Mouse (Mus musculus) hindbrain, embryonic 16.5 days (tissue): ENCODE results near the gene Prdm15. TPM values are rescaled to one million over a fixed set of nuclear protein-coding genes. Genes with fewer than 3 reads are reported as not detected.

Experiments used
- ATAC-seq: fragments of 200-750 bp; cut with Nextera tagmentation; 2 replicates; pipeline ENCODE4 v1.8.0; 2017; ENCODE audit warnings: moderate TSS enrichment, moderate library complexity
- H3K27ac ChIP-seq: fragments of 300-500 bp; sonication (generic); 2 replicates; pipeline ENCODE4 v1.5.1; 2014; ENCODE audit warnings: low read depth, mild to moderate bottlenecking, control low read depth, low read length, moderate library complexity
- H3K27me3 ChIP-seq: fragments of 300-500 bp; sonication (generic); replicated peaks from 2 replicates; pipeline ENCODE4 v1.6.1; 2014; ENCODE audit warnings: low read length; ENCODE audit not compliant: control insufficient read depth, insufficient read depth
- H3K36me3 ChIP-seq: fragments of 300-500 bp; sonication (generic); 2 replicates; pipeline ENCODE4 v1.6.1; 2014; ENCODE audit warnings: mild to moderate bottlenecking, low read length, moderate library complexity, mixed read lengths; ENCODE audit not compliant: control insufficient read depth, insufficient read depth
- H3K4me1 ChIP-seq: fragments of 300-500 bp; sonication (generic); 2 replicates; pipeline ENCODE4 v1.6.1; 2014; ENCODE audit warnings: low read depth, low read length; ENCODE audit not compliant: control insufficient read depth, insufficient read depth
- H3K4me2 ChIP-seq: fragments of 300-500 bp; sonication (generic); 2 replicates; pipeline ENCODE4 v1.6.1; 2014; ENCODE audit warnings: mild to moderate bottlenecking, low read length, control low read depth, moderate library complexity
- H3K4me3 ChIP-seq: fragments of 300-500 bp; sonication (generic); 2 replicates; pipeline ENCODE4 v1.5.1; 2014; ENCODE audit warnings: mild to moderate bottlenecking, low read length, control low read depth, moderate library complexity
- H3K9ac ChIP-seq: fragments of 300-500 bp; sonication (generic); 2 replicates; pipeline ENCODE4 v1.6.1; 2014; ENCODE audit warnings: low read depth, mild to moderate bottlenecking, control low read depth, low read length, moderate library complexity
- H3K9me3 ChIP-seq: fragments of 300-500 bp; sonication (generic); 2 replicates; pipeline ENCODE4 v1.6.1; 2014; ENCODE audit warnings: mild to moderate bottlenecking, low read length, moderate library complexity; ENCODE audit not compliant: control insufficient read depth
- WGBS: fragments of 180-500 bp; shearing (Covaris S2); extraction: QIAGEN DNeasy Blood & Tissue Kit; methylation state at CpG from one replicate; pipeline ENCODE4 v1.1.7; 2014; 5-methylcytosine and 5-hydroxymethylcytosine counted together
- polyA plus RNA-seq: library from polyadenylated mRNA; unstranded; fragments of >200 nt; fragmentation: Nextera tagmentation; extraction: Ambion mirVana; gene quantifications from 2 replicates; pipeline ENCODE4 v1.2.1, GENCODE M21; 2015

Gene Prdm15
- polyA plus RNA-seq, result 8.5 and 11.6 TPM in 2 replicates

GRCm38 (mm10) chr16:97851741-97852319 is at the start of gene Prdm15:
Gene Prdm15, minus strand, starts transcription at chr16:97851850.
- Histone ChIP-seq H3K27me3 (no peaks in the 10 kb centered on the region), H3K36me3 (no peaks in the 10 kb centered on the region), H3K4me1 (peaks cover 10% of the 10 kb centered on the region), H3K9ac (peak within 1 kb of the TSS; percentile 95), H3K9me3 (no peaks in the 10 kb centered on the region), H3K27ac (peak within 1 kb of the TSS; percentile 100), H3K4me2 (peak within 1 kb of the TSS; percentile 72), H3K4me3 (peak within 1 kb of the TSS; percentile 89)
- WGBS, result under 1% methylated on average over 26 of the region's 31 CpGs
- peak; percentile 90 for ATAC-seq

- no peaks in the 10 kb centered on the region for H3K9me3 ChIP-seq
- 69% methylated on average over 5 of the region's 5 CpGs for WGBS
- no peak overlapping the region for H3K9ac ChIP-seq
- H3K4me1 ChIP-seq, result no peaks in the 10 kb centered on the region
- no peak overlapping the region for H3K4me3 ChIP-seq
- H3K36me3 ChIP-seq, result no peaks in the 10 kb centered on the region
- no peak overlapping the region for H3K27ac ChIP-seq
- no peaks in the 10 kb centered on the region for H3K27me3 ChIP-seq
- ATAC-seq, result no peak
- H3K4me2 ChIP-seq, result no peak overlapping the region
Measured at GRCm38 (mm10) chr16:97897346-97898024, 45.8 kb upstream of the Prdm15 start.

- no peak overlapping the region for H3K4me3 ChIP-seq
- H3K27me3 ChIP-seq, result no peaks in the 10 kb centered on the region
- H3K9me3 ChIP-seq, result no peaks in the 10 kb centered on the region
- H3K27ac ChIP-seq, result no peak overlapping the region
- no peak overlapping the region for H3K9ac ChIP-seq
- no peak for ATAC-seq
- H3K36me3 ChIP-seq, result no peaks in the 10 kb centered on the region
- H3K4me1 ChIP-seq, result no peaks in the 10 kb centered on the region
- H3K4me2 ChIP-seq, result no peak overlapping the region
Measured at GRCm38 (mm10) chr16:97887762-97888161, 36.1 kb upstream of the Prdm15 start.

GRCm38 (mm10) chr16:97883696-97884095 is 32.0 kb upstream of the Prdm15 start:
- 100% methylated on average over 1 of the region's 1 CpGs for WGBS
- no peak overlapping the region for H3K4me3 ChIP-seq
- H3K9me3 ChIP-seq, result no peaks in the 10 kb centered on the region
- ATAC-seq, result no peak
- H3K4me2 ChIP-seq, result no peak overlapping the region
- H3K36me3 ChIP-seq, result peaks cover 4% of the 10 kb centered on the region; the same call in 1 of the 2 replicates
- H3K4me1 ChIP-seq, result no peaks in the 10 kb centered on the region
- no peak overlapping the region for H3K9ac ChIP-seq
- H3K27me3 ChIP-seq, result no peaks in the 10 kb centered on the region
- H3K27ac ChIP-seq, result no peak overlapping the region

- peaks cover 4% of the 10 kb centered on the region; the same call in 1 of the 2 replicates for H3K36me3 ChIP-seq
- no peaks in the 10 kb centered on the region for H3K27me3 ChIP-seq
- H3K9me3 ChIP-seq, result no peaks in the 10 kb centered on the region
- ATAC-seq, result no peak
- no peak overlapping the region for H3K4me2 ChIP-seq
- H3K9ac ChIP-seq, result no peak overlapping the region
- no peak overlapping the region for H3K27ac ChIP-seq
- H3K4me3 ChIP-seq, result no peak overlapping the region
- H3K4me1 ChIP-seq, result no peaks in the 10 kb centered on the region
Measured at GRCm38 (mm10) chr16:97882891-97883290, 31.2 kb upstream of the Prdm15 start.

- WGBS, result 72% methylated on average over 1 of the region's 1 CpGs
- no peak for ATAC-seq
- H3K9me3 ChIP-seq, result no peaks in the 10 kb centered on the region
- H3K27me3 ChIP-seq, result no peaks in the 10 kb centered on the region
- no peaks in the 10 kb centered on the region for H3K4me1 ChIP-seq
- no peak overlapping the region for H3K27ac ChIP-seq
- no peak overlapping the region for H3K4me3 ChIP-seq
- H3K9ac ChIP-seq, result no peak overlapping the region
- peaks cover 11% of the 10 kb centered on the region for H3K36me3 ChIP-seq
- H3K4me2 ChIP-seq, result no peak overlapping the region
Measured at GRCm38 (mm10) chr16:97879134-97879533, 27.5 kb upstream of the Prdm15 start.

GRCm38 (mm10) chr16:97877502-97877901 is 25.9 kb upstream of the Prdm15 start:
- Histone ChIP-seq H3K4me1 (no peaks in the 10 kb centered on the region), H3K4me2 (no peak overlapping the region), H3K9ac (no peak overlapping the region), H3K9me3 (no peaks in the 10 kb centered on the region), H3K27me3 (no peaks in the 10 kb centered on the region), H3K27ac (no peak overlapping the region), H3K36me3 (peaks cover 16% of the 10 kb centered on the region), H3K4me3 (no peak overlapping the region)
- WGBS, result 97% methylated on average over 3 of the region's 3 CpGs
- ATAC-seq, result no peak

GRCm38 (mm10) chr16:97875101-97875500 is 23.5 kb upstream of the Prdm15 start:
- Histone ChIP-seq H3K9me3 (no peaks in the 10 kb centered on the region), H3K27ac (no peak overlapping the region), H3K36me3 (peaks cover 19% of the 10 kb centered on the region), H3K4me2 (no peak overlapping the region), H3K9ac (no peak overlapping the region), H3K4me1 (no peaks in the 10 kb centered on the region), H3K27me3 (no peaks in the 10 kb centered on the region), H3K4me3 (no peak overlapping the region)
- ATAC-seq, result no peak
- 83% methylated on average over 4 of the region's 4 CpGs for WGBS

GRCm38 (mm10) chr16:97874376-97874775 is 22.7 kb upstream of the Prdm15 start:
- H3K36me3 ChIP-seq, result peaks cover 17% of the 10 kb centered on the region
- no peak for ATAC-seq
- no peaks in the 10 kb centered on the region for H3K4me1 ChIP-seq
- no peak overlapping the region for H3K4me2 ChIP-seq
- no peaks in the 10 kb centered on the region for H3K9me3 ChIP-seq
- H3K27ac ChIP-seq, result no peak overlapping the region
- no peak overlapping the region for H3K4me3 ChIP-seq
- 76% methylated on average over 1 of the region's 1 CpGs for WGBS
- H3K27me3 ChIP-seq, result no peaks in the 10 kb centered on the region
- no peak overlapping the region for H3K9ac ChIP-seq
